Comparison of ENCODE assay signal across 12 mouse cellular contexts in genomic region chr9:101037396-101037795, GRCm38 (mm10). TPM values are rescaled to one million over a fixed set of nuclear protein-coding genes. Genes with fewer than 3 reads are reported as not detected.
DNase-seq lines count a peak whose midpoint lies in the region; ATAC-seq lines count a peak whose summit lies in the region.
"Had no signal": no experiment of that assay in that cellular context is flagged by ENCODE, and none has a peak within 500 bp of the region (broad histone marks: within the 10 kb centered on the region; RNA-seq: fewer than 3 reads in every experiment).

No protein-coding gene starts in this region.

- no peak overlapping the region for H3K9ac ChIP-seq in kidney, embryonic 15.5 days
- H3K9ac ChIP-seq: forebrain, embryonic 15.5 days had no signal

- H3K4me2 ChIP-seq in kidney, embryonic 15.5 days: peak overlapping the region; percentile 40
- H3K4me2 ChIP-seq: forebrain, embryonic 15.5 days had no signal

- no peaks in the 10 kb centered on the region for H3K27me3 ChIP-seq in kidney, embryonic 15.5 days
- H3K27me3 ChIP-seq: forebrain, embryonic 15.5 days had no signal

- H3K9me3 ChIP-seq in kidney, embryonic 15.5 days (replicated peaks): no peaks in the 10 kb centered on the region
- H3K9me3 ChIP-seq: forebrain, embryonic 15.5 days had no signal

- H3K36me3 ChIP-seq in kidney, embryonic 15.5 days: no peaks in the 10 kb centered on the region
- H3K36me3 ChIP-seq: forebrain, embryonic 15.5 days had no signal

- H3K27ac ChIP-seq in kidney, embryonic 15.5 days: peak overlapping the region; percentile 63
- H3K27ac ChIP-seq: forebrain, embryonic 15.5 days; hindbrain, postnatal 0 days had no signal

- peaks cover 35% of the 10 kb centered on the region for H3K4me1 ChIP-seq in kidney, embryonic 15.5 days

- ATAC-seq in kidney, embryonic 15.5 days (replicated peaks; ENCODE audit: low FRiP score): no peak
- ATAC-seq: forebrain, embryonic 15.5 days; hindbrain, postnatal 0 days had no signal

- peak; percentile 19 for DNase-seq in urinary bladder, postnatal 14 days (ENCODE audit: low spot score)
- no peak for DNase-seq in urinary bladder, postnatal 10 days (ENCODE audit: low spot score)
- peak; percentile 28 to 48 for DNase-seq in lung, adult 18-20 months
- DNase-seq in cerebellum, adult 9-11 months: no peak
- DNase-seq in cerebellum, postnatal 25 days: no peak
- no peak for DNase-seq in cerebellum, postnatal 10 days
- DNase-seq in thymus, adult 18-20 months: no peak
- DNase-seq: cerebellum, adult 9-10 months; thymus, postnatal 14 days had no signal

- WGBS in kidney, embryonic 15.5 days: 15% methylated on average over 7 of the region's 7 CpGs

- H3K4me3 ChIP-seq in kidney, embryonic 15.5 days (replicated peaks): no peak overlapping the region
- H3K4me3 ChIP-seq: forebrain, embryonic 15.5 days had no signal

RNA-seq across cellular contexts. Expression of gene Pccb, which starts 2.7 kb away (rescaled TPM):
- 24.5 and 26.4 TPM in 2 replicates for polyA plus RNA-seq in kidney, embryonic 15.5 days (2015; fragmentation: Nextera tagmentation; extraction: Ambion mirVana)

RNA-seq across cellular contexts. Expression of gene Msl2, which starts 36.5 kb away (rescaled TPM):
- polyA plus RNA-seq in kidney, embryonic 15.5 days (2015; fragmentation: Nextera tagmentation; extraction: Ambion mirVana): 4.9 and 7.0 TPM in 2 replicates

Comparison
In these comparisons a context has a peak if more than half of its experiments do, and no peak if none do; other contexts are left out.
1. DNase-seq: peak in urinary bladder, postnatal 14 days (single experiment) and lung, adult 18-20 months (2 of 2); none in urinary bladder, postnatal 10 days (single experiment), cerebellum, adult 9-11 months (single experiment), cerebellum, postnatal 25 days (0 of 2), cerebellum, postnatal 10 days (0 of 2) and thymus, adult 18-20 months (0 of 2).